Mouse (Mus musculus) liver, adult 2 months (tissue): ENCODE measurements around the gene Rrp7a.

Experiments
- CTCF ChIP-seq: fragments of 200-500 bp; IDR thresholded peaks from 2 replicates; pipeline ENCODE4 v1.5.1; 2011; ENCODE audit warnings: low read depth, low read length, control low read depth
- POLR2A ChIP-seq: fragments of 200-500 bp; IDR thresholded peaks from 2 replicates; pipeline ENCODE4 v1.6.1; 2011; ENCODE audit warnings: low read length, control low read depth; ENCODE audit not compliant: insufficient read depth; ENCODE audit errors: extremely low read depth

GRCm38 (mm10) chr15:83168875-83169771 lies 46.5 kb upstream of the Rrp7a start:
- no peak for TF ChIP-seq POLR2A
- no peak for TF ChIP-seq CTCF
